ENCODE assay signal across 11 mouse cellular contexts in the genomic region with DNA sequence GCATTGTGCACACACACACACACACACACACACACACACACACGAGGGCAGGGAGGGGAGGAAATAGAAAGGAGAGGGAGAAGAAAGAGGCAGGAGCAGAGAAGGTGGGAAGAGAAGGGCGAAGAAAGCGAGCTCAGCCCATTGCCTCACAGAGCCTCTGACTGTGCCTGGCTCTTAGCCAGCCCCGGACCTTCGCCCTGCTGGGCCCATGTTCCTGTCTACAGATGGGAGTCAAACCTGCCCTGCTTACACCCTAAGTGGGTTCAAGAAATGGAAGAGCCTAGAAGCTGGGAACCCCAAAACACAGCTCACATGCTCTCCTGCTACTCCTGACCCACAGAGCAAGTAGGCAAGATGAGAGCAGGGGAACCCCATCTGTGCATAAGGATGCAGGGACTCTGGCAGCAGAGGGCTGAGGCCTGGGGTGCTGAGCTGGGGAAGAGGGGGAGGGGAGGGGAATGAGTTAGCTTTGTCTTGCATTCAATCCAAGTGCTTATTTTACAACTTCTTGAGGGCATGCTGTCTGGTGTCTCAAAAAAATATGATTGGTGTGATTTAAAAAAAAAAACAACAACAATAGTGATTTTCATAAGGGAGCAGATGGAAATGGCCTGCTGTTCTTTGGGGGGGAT.
A peak's percentile ranks its signal among the peaks of the same experiment; 100 is the strongest.
DNase-seq lines count a peak whose midpoint lies in the region; ATAC-seq lines count a peak whose summit lies in the region.
"Had no signal": no experiment of that assay in that cellular context is flagged by ENCODE, and none has a peak within 500 bp of the region (broad histone marks: within the 10 kb centered on the region; RNA-seq: fewer than 3 reads in every experiment).

No protein-coding gene starts in this region.

- H3K27ac ChIP-seq in embryonic facial prominence, embryonic 10.5 days (replicated peaks) = 0 out of 2 replicates have a peak overlapping the region, but pooled peaks have one; percentile 30
- 0 out of 2 replicates have a peak overlapping the region, but pooled peaks have one; percentile 17 for H3K27ac ChIP-seq in hindbrain, embryonic 11.5 days (ENCODE audit: low read depth, low read length)
- peak overlapping the region; percentile 58; the same call in 1 of the 2 replicates for H3K27ac ChIP-seq in midbrain, embryonic 16.5 days (ENCODE audit: low read length)
- H3K27ac ChIP-seq: embryonic facial prominence, embryonic 13.5 days; liver, embryonic 13.5 days had no signal

- peak; percentile 64 for DNase-seq in left cerebral cortex, postnatal 4 days
- DNase-seq in left cerebral cortex, adult 9 months (ENCODE audit: low spot score in 2 of 2) = no peak
- DNase-seq in embryonic facial prominence, embryonic 10.5 days (ENCODE audit: low spot score) = no peak
- no peak for DNase-seq in hindbrain, embryonic 11.5 days (ENCODE audit: low spot score)
- no peak for DNase-seq in kidney, adult 18-20 months
- DNase-seq: liver, embryonic 13.5 days; lung, postnatal 10 days had no signal

- intact Hi-C loops in left cerebral cortex, postnatal 4 days (cut with DNase I) = no loop called here

- H3K9me3 ChIP-seq in embryonic facial prominence, embryonic 10.5 days = no peaks in the 10 kb centered on the region
- H3K9me3 ChIP-seq in hindbrain, embryonic 11.5 days (ENCODE audit: control insufficient read depth, low read length) = no peaks in the 10 kb centered on the region
- no peaks in the 10 kb centered on the region for H3K9me3 ChIP-seq in midbrain, embryonic 16.5 days (replicated peaks; ENCODE audit: control insufficient read depth, low read length, poor library complexity, severe bottlenecking)
- H3K9me3 ChIP-seq: embryonic facial prominence, embryonic 13.5 days; G1E; liver, embryonic 13.5 days had no signal

- H3K9ac ChIP-seq in hindbrain, embryonic 11.5 days (ENCODE audit: low read depth, low read length) = no peak overlapping the region
- H3K9ac ChIP-seq in midbrain, embryonic 16.5 days (ENCODE audit: low read depth, low read length) = no peak overlapping the region
- H3K9ac ChIP-seq: embryonic facial prominence, embryonic 13.5 days; liver, embryonic 13.5 days had no signal

- no peaks in the 10 kb centered on the region for H3K36me3 ChIP-seq in embryonic facial prominence, embryonic 10.5 days (replicated peaks)
- no peaks in the 10 kb centered on the region for H3K36me3 ChIP-seq in hindbrain, embryonic 11.5 days (ENCODE audit: control insufficient read depth, insufficient read depth, low read length)
- H3K36me3 ChIP-seq in midbrain, embryonic 16.5 days (ENCODE audit: control insufficient read depth, insufficient read depth, low read length) = no peaks in the 10 kb centered on the region
- H3K36me3 ChIP-seq: embryonic facial prominence, embryonic 13.5 days; G1E; liver, embryonic 13.5 days had no signal

- no peak for ATAC-seq in hindbrain, embryonic 11.5 days (ENCODE audit: low FRiP score)
- no peak for ATAC-seq in midbrain, embryonic 16.5 days
- no peak for ATAC-seq in cerebellum, adult (ENCODE audit: insufficient number of reproducible peaks, low FRiP score, low TSS enrichment)

- no peak overlapping the region for H3K4me3 ChIP-seq in embryonic facial prominence, embryonic 10.5 days
- H3K4me3 ChIP-seq in hindbrain, embryonic 11.5 days (ENCODE audit: low read depth, low read length) = no peak overlapping the region
- H3K4me3 ChIP-seq in midbrain, embryonic 16.5 days (ENCODE audit: low read depth, low read length) = no peak overlapping the region
- H3K4me3 ChIP-seq: embryonic facial prominence, embryonic 13.5 days; liver, embryonic 13.5 days had no signal

- H3K4me2 ChIP-seq in hindbrain, embryonic 11.5 days (replicated peaks; ENCODE audit: low read depth, low read length) = no peak overlapping the region
- H3K4me2 ChIP-seq in midbrain, embryonic 16.5 days (ENCODE audit: low read length) = no peak overlapping the region
- H3K4me2 ChIP-seq: embryonic facial prominence, embryonic 13.5 days; liver, embryonic 13.5 days had no signal

- peaks cover 44% of the 10 kb centered on the region for H3K4me1 ChIP-seq in embryonic facial prominence, embryonic 10.5 days
- H3K4me1 ChIP-seq in hindbrain, embryonic 11.5 days (replicated peaks; ENCODE audit: control insufficient read depth, insufficient read depth, low read length) = no peaks in the 10 kb centered on the region; the same call in none of the 2 replicates
- peaks cover 38% of the 10 kb centered on the region for H3K4me1 ChIP-seq in midbrain, embryonic 16.5 days (ENCODE audit: control insufficient read depth, insufficient read depth, low read length)
- H3K4me1 ChIP-seq: liver, embryonic 13.5 days had no signal

- no peaks in the 10 kb centered on the region for H3K27me3 ChIP-seq in embryonic facial prominence, embryonic 10.5 days (replicated peaks; ENCODE audit: low read depth, poor library complexity, severe bottlenecking)
- no peaks in the 10 kb centered on the region for H3K27me3 ChIP-seq in hindbrain, embryonic 11.5 days (ENCODE audit: control insufficient read depth, insufficient read depth, low read length)
- no peaks in the 10 kb centered on the region for H3K27me3 ChIP-seq in midbrain, embryonic 16.5 days (ENCODE audit: control insufficient read depth, insufficient read depth, low read depth, low read length)
- H3K27me3 ChIP-seq: embryonic facial prominence, embryonic 13.5 days had no signal

- 75% methylated on average over 5 of the region's 5 CpGs for WGBS in embryonic facial prominence, embryonic 10.5 days
- WGBS in hindbrain, embryonic 11.5 days = 76% methylated on average over 5 of the region's 5 CpGs
- WGBS in midbrain, embryonic 16.5 days = 44% methylated on average over 5 of the region's 5 CpGs
